Mouse (Mus musculus): ENCODE measurements at regions not wholly inside any gene's neighbourhood (a gene's known extent, or its start where the extent isn't known, plus 50 kb on each side); places are given as distances from the start of the nearest gene placed in this dataset.
"Not testable (repeated sequence)": the region's sequence is repeated elsewhere in the genome, so short reads cannot be mapped to it uniquely, and the experiment has no call there.

DNA sequence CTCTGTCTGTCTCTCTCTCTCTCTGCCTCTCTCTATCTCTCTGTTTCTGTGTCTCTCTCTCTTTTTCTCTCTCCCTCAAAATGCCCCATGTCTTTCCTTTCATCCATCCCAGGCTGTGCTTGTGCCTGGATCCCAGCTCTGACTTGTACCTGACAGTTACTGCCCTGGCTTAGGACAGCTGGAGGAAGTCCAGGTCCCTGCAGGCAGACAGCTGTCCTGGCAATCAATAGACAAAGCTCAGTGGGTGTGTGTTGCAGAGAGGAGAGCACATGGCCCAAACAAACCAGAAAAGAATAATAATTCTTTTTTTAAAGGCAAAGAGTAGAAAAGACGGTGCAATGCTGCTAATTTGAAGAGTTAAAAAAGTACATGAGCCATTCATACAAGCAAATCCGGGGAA is 148.4 kb upstream of the Sulf2 start:
- no peak for DNase-seq (ENCODE audit: low read depth, low spot score)
- WGBS: 64% methylated on average over 2 of the region's 2 CpGs

DNA sequence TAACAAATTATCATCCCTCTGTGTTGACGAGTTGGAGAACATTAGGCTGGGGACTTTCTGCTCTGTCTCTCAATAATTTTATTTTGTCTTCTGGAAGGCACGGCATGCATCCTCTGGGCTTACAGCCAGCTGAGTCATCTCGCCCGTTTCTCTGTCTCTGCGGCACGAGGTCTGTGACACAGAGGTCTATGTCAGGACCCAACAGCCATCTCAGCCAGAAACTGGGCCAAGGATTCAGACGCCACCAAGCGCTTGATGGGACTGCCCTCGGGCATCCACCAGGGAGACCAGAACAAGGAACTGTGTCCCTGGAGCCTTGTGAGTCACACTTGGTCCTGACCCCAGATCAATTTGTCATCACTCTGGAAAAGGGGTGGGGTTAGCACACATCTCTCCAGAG is 145.7 kb upstream of the Sulf2 start:
- no peak for DNase-seq (ENCODE audit: low read depth, low spot score)
- 46% methylated on average over 9 of the region's 9 CpGs for WGBS

DNA sequence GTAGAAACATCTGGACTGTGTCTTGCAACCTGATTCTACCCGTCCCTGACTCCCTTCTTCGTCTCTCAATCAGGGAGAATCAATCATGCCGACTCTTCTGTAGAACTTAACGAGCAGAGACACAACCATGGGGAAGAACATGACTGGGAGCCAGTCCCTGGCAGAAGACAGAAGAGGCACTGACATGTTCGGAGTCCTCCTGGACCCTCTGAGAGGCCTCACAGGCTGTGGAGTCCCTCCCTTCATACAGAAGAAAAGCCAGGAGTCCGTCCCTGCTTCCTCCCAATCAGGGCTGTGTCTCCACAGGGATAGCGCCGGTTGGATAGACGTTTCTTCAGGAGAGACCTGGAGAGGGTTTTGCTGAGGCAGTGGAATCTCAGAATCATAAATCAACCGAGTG is 139.2 kb upstream of the Sulf2 start:
- DNase-seq (ENCODE audit: low read depth, low spot score): no peak
- WGBS: 46% methylated on average over 10 of the region's 10 CpGs

DNA sequence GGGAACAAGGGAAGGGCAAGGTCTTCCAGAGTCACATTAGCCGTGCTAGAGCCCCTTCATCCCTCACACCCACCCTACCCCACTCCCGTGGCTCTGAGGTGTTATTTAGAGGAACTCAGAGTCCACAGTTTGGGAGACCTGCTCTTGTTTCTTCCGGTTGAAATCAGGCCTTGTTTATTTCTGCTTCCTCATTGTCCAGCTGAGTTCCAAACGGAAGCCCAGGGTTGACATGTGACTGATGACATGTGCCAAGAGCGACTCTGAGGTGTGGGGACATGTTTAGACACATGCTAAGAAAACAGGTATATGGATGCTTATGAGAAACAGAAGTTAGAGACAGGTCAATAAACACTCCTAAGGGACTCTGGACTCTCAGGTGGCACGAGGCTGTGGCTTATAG is 137.5 kb upstream of the Sulf2 start:
- DNase-seq (ENCODE audit: low read depth, low spot score): no peak
- 46% methylated on average over 6 of the region's 6 CpGs for WGBS

DNA sequence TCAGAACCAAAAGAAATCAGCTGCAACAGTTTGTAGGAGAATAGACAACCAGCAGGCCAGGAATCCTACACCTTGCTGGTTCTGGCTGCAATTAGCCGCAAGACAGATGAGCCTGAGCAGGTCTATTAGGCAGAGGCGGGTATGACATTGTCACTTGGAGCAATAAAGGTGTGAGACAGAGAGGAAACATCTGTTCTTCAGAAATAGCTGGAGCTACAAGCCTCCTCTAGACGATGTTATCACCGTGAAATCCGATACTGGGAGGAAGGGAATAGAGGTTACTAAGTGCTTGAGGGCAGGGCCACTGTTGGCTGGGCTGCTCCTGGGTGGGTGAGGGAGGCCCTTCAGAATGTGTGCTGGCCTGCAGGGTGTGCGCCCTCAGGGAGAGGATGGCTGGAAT is 135.8 kb upstream of the Sulf2 start:
- DNase-seq (ENCODE audit: low read depth, low spot score): no peak

DNA sequence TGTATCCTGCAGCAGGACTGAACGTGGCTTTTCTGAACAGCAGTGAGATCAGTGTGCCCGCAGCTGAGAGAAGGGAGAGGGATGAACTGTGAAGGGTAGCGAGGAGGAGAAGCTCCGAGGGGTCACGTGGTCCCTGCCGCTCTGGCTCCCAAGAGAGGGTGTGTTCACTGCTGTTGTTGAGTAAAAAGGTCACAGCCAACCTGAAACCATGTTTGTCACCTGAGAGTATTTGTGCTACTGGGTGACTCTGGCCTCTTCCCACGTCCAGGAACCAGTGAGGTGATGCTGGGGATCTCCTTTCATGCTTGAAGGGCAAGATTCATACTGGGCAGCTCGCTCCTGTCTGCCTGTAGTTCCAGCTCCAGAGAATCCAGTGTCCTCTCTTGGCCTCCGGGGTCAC is 135.4 kb upstream of the Sulf2 start:
- 44% methylated on average over 9 of the region's 9 CpGs for WGBS
- DNase-seq (ENCODE audit: low read depth, low spot score): no peak

More for the DNA sequence above, 135.8 kb upstream of the Sulf2 start:
- WGBS: 32% methylated on average over 6 of the region's 6 CpGs

DNA sequence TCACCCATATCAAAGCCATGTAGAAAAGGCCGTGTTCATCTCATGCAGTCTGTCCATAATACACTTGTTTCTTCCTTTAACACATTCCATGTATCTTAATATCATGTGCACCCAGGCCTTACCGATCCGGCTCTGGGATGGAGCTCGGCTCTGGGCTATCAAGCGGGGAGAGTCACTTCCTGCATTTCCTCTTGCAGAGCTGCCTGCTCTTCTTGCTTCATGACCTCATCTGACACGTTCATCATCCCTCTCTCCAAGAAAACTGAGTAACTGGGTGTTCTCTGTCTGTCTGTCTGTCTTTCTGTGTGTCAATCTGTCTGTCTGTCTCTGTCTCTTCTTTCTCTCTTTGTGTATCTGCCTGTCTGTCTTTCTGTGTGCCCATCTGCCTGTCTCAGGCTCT is 133.7 kb upstream of the Sulf2 start:
- WGBS: 49% methylated on average over 6 of the region's 6 CpGs
- DNase-seq (ENCODE audit: low read depth, low spot score): no peak

DNA sequence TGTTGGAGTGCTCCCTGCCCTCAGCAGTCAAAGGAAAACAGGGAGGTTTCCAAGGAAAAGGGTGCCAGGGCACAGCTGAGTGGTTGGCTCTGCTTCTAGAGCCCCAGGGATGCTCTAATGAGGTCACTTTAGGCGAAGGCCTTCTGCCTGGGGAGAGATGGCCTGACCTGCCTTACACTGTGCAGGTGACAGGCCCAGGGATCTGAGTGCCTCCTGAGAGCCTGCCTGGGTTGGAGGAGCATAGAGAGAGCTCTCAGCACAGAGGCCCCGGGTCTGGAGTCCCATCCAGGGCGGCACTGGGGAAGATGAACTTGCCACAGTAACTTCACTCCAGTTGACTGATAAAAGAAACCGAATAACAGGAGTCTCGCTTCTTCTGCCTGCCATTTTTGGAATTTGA is 125.7 kb upstream of the Sulf2 start:
- WGBS: 80% methylated on average over 1 of the region's 5 CpGs

DNA sequence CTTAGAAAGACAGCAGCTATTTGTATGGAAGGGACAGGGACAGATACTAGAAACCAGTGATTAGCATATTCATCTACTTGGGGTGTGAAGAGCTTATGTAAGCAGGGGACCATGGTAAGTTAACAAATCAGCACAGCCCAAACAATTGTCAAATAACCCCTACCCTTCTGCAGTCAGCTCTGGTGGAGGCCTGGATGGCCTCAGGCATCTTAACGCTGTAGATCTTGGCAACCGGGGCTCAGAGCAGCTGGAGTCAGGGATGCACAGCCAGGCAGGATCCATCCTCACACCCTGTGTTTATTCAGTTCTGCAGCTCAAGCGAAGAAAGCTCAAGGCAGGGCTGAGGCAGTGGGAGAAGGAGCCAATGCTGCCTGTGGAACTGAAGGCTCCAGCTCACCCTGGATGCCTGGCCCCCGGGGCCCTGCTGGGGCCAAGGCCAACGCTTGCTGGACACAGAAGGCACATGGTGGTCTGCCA is 125.2 kb upstream of the Sulf2 start:
- no peak for DNase-seq (ENCODE audit: low read depth, low spot score)
- 64% methylated on average over 5 of the region's 5 CpGs for WGBS

More for the DNA sequence above, 125.7 kb upstream of the Sulf2 start:
- DNase-seq (ENCODE audit: low read depth, low spot score): not testable (repeated sequence)

DNA sequence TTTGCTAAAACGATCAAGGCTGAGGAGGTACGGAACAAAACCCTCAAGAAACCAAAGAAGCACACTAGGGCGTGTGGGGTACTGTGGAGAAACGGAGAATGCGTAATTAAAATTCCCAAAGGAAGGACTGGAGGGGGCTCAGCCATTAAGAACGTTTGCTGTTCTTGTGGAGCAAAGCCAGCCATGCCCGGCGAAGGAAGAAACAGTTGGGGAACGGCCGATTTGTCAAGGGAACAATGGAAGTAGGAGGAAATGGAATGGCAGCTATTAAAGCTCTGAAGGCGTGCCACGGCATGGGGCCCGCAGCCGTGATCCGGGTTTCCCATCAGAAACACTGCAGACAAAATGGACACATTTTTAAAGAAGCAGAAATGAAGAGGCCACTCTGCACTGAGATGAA is 124.2 kb upstream of the Sulf2 start:
- DNase-seq (ENCODE audit: low read depth, low spot score): no peak
- 86% methylated on average over 15 of the region's 15 CpGs for WGBS

DNA sequence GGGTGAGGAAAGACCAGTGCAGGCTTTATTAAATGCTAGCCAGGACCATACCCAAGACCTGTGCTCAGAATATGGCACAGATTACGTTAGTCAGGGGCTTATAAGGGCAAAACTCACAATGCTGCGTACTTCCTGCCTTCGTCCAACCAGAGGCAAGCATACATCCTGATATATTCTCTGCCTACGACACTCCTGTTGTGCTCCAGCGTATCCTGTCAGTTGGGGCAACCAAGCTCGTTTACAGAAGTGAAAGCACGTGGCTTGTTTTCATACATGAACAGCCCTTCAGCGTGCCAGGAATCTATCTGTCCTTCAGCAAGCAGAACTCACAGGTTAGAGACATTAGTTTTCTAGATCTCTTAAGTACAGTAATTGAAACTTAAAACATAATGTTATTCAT is 119.9 kb upstream of the Sulf2 start:
- 75% methylated on average over 8 of the region's 8 CpGs for WGBS
- no peak for DNase-seq (ENCODE audit: low read depth, low spot score)

DNA sequence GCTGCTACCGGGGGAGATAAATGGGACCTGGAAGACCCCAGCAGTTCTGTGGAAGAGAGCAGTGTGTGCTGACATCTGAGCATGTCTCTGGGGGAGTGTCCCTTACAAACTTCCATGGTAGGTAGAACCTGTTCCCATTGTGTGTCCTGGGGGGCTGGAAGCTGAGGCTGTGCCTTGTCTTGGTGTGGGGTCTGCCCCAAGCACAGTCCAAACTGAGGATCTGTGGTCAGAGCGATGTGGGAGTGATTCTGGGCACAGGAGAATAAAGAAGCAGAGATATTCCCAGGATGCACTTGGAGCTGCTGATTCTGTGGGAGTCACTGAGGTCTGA is 118.5 kb upstream of the Sulf2 start:
- 62% methylated on average over 2 of the region's 2 CpGs for whole genome bisulfite sequencing
- DNase-seq (ENCODE audit: low read depth, low spot score): no peak

DNA sequence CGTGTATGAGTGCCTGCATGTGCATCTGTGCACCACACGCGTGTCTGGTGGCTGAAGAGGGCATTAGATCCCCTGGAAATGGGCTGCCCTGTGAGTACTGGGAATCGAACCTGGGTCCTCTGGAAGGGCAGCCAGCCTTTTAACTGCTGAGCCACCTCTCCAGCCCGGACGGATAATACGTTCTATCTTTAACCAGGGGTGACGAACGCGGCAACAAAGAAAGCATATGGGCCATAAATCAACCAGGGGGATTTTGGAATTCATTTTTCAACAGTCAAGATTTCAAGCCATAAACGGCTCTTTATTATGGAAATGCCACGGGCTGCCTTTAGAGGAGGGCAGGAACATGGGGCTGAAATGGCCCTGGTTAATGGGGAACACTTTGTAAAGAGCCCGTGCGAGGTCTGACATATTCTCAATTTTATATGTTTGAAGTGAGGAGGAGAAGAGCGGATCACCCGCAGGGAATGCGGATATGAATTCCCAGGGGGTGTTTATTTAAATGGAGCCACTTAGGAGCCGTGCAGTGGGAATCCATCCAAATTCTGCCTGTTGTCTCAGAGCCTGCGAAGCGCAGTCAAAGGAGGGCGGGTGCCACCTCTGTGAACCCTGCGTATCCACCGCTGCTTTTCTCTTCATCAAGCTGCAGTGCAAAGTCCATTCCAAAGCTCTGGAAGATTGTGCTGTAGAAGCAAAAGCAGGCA is 118.0 kb upstream of the Sulf2 start:
- 26% methylated on average over 23 of the region's 23 CpGs for WGBS
- DNase-seq (ENCODE audit: low read depth, low spot score): no peak

DNA sequence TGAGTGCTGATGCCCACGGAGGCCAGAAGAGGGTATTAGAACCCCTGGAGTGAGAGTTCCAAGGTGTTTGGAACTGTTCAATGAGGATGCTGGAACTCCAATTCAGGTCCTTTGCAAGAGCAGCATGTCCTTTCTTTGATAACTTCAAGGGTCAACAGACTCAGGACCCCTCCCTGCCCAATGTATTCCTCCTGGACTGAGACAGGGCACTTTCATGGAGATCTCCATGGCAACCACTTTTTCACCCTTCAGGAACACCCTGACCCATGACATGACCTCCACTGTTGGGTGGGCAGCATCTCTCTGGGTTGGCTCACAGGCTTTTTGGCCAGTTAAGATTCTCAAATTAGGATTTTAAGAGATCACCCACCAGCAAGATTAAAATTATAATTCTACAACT is 117.4 kb upstream of the Sulf2 start:
- WGBS: 86% methylated on average over 1 of the region's 1 CpGs
- DNase-seq (ENCODE audit: low read depth, low spot score): no peak

DNA sequence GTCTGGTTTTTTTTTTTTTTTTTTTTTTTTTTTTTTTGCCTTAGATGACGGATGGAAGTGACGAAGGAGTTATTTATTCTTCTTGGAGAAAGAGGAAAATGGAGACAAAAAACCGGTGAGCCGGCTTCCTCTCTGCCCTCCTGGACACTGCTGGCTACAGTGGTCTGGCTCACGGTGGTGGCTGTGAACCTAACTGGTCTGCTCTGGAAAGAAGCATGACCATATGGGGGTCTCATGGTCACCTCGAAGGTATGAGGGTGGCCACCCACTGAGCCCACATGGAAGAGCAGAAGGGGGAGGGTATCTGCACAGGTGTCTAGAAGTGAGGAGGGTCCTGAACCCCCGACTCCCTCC is 116.7 kb upstream of the Sulf2 start:
- WGBS: 79% methylated on average over 7 of the region's 7 CpGs
- DNase-seq (ENCODE audit: low read depth, low spot score): no peak

DNA sequence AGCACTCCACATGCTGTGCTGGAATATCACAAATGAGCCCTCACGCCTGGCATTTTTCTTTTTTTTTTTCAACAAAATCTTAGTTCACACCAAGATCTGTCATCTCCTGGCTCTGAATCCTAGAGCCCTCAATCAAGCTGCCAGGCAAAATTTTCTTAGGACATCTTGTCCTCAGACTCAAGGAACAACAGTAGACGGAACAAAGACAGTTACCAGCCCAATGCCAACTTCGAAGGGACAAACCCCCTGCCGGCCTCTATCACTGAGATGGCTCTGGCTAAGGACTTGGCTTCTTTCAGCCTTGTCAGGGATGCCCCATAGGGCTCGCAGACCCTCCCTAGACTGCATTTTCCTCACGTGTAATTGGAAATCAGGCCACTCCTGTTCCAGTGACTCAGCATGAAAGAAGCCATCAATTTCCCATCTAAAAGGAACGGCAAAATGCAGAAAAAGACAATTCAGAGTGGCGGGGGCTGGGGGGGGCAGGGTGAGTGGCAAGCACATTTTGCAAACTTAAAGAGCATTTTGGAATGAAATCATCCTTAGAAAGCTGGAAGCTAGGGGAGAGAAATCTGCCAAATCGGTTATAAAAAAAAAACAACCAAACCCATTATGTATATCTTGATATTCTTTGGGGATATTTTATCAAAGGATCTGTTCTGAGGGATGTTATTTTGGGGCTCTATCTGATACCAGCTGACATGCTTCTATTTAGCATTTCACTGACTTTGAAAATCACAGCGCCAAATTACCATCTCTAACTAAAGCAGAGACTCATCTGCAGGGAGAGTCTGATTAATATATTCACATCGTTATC is 116.1 kb upstream of the Sulf2 start:
- 74% methylated on average over 11 of the region's 11 CpGs for WGBS
- DNase-seq (ENCODE audit: low read depth, low spot score): no peak

DNA sequence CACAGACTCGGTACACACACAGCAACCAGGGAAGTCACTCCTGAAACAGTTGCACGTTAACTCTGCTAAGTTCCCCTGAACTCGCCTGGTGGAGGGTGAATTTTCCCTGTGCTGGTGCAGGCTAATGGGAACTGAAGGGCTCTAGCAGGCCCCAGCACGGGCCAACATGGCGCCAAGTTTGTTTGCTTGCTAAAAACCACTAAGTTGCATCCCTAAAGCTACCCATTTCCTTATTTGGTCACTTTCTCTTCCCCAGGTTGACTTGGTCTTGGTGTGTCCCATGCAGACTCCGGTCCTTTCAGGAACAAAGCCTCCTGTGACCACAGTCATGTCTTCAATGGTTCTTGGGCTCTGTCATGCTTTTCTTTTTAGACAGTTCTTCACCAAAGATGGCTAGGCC is 114.5 kb upstream of the Sulf2 start:
- 89% methylated on average over 6 of the region's 6 CpGs for WGBS
- no peak for DNase-seq (ENCODE audit: low read depth, low spot score)

DNA sequence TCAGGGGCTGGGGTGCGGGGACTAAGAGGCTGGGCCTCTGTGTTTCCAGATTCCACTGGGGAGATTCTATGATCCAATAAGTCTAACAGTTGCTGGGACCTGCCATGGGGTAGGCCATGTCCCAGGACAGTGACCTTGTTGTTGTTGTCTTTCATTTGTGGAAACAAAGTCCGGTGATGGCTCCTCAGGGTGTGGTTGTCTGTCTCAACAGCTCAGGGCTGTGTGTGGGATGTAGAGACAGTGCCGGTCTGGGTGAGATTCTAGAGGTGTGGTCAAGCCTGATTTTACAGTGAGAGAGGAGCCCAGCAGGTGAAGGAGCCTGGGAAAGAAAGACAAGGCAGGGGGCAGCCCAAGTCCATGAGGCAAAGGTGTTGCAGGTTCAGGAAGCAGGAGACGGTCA is 111.5 kb upstream of the Sulf2 start:
- WGBS: 79% methylated on average over 4 of the region's 4 CpGs
- no peak for DNase-seq (ENCODE audit: low read depth, low spot score)

DNA sequence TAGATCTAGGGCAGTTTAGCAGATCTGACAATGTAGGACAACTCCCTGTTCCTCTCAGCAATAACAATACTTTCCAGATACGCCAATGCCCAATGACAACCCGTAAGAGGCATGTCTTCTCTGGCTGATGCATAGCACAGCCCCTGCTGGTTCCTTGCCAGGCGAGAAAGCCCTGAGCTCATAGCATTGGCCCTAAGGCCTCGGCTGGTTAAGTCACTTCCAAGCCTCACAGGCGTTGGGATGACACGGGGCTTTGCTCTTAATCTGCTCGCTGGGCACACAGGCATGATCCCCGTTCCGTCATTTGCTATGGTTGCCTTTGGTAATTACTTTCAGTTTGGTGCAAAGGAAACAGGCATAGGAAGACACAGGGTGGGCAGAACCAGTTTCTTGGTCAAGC is 111.0 kb upstream of the Sulf2 start:
- no peak for DNase-seq (ENCODE audit: low read depth, low spot score)
- 82% methylated on average over 9 of the region's 9 CpGs for WGBS

DNA sequence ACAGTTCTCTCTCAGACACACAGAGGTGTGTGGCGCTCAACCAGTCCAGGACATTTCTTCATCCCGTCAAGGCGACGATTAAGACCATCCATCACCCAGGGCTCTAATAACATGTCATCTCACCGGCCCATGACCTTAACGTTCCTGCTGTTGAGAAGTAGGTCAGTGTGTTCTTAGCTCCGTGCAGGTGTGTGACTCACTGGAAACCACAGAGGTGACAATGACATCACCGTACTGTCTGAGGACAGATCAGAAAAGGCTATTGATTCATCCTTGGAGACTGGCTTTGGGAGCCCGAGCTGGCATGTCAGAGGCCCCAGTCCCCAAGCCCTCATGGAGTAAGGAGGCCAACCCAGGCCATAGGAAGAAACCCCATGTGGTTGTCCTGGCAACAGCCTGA is 109.3 kb upstream of the Sulf2 start:
- no peak for DNase-seq (ENCODE audit: low read depth, low spot score)
- 76% methylated on average over 9 of the region's 9 CpGs for WGBS

DNA sequence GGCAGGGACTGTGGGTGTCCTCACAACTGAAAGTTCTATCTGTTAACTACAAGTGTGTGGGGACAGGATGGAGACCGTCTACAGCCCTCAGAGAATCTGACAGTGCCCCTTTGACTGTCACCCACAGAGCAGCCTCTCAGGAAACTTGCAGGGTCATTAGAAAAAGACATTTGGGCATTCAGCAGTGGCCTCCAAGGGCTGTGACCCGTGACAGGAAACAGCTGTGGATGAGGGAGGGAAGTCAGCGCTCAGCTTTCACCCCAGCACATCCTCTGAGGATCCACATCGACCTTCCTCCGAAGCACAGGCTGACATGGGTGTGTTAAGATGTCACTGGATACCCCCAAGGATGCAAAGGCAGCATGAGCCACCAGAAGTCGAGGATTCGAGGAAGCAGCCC is 106.3 kb upstream of the Sulf2 start:
- DNase-seq (ENCODE audit: low read depth, low spot score): no peak

More for the DNA sequence above, 106.3 kb upstream of the Sulf2 start:
- 46% methylated on average over 7 of the region's 7 CpGs for WGBS

Data from large intestine, adult 2 months (tissue).